Mouse (Mus musculus): Measurements from ENCODE around the gene Zdhhc11. TPM values are rescaled to one million over a fixed set of nuclear protein-coding genes. Genes with fewer than 3 reads are reported as not detected.

The Zdhhc11 gene
- not detected in 2 replicates for total RNA-seq (2014; rRNA removed)
- not detected in 2 replicates for polyA plus RNA-seq (2012; rRNA removed)

- no peaks in the 10 kb centered on the region for H3K27me3 ChIP-seq (ENCODE audit: control insufficient read depth, insufficient read depth, low read length)
- no peak within 1 kb of the TSS for H3K9ac ChIP-seq (ENCODE audit: low read depth, low read length)
- H3K4me3 ChIP-seq (ENCODE audit: insufficient read depth, low read depth, low read length): no peak within 1 kb of the TSS
- H3K79me2 ChIP-seq (ENCODE audit: control insufficient read depth, insufficient read depth, low read length): no peaks in the 10 kb centered on the region
- H3K27ac ChIP-seq (replicated peaks; ENCODE audit: insufficient read depth, low read depth, low read length): no peak within 1 kb of the TSS
- WGBS: 87% methylated on average over 5 of the region's 5 CpGs
- no peak for DNase-seq (ENCODE audit: extremely low read depth, low read depth, low spot score)
- no peaks in the 10 kb centered on the region for H3K4me1 ChIP-seq (ENCODE audit: control insufficient read depth, insufficient read depth, low read length)
- H3K36me3 ChIP-seq (ENCODE audit: control insufficient read depth, insufficient read depth, low read length): peaks cover 3% of the 10 kb centered on the region
- TF ChIP-seq POLR2A (IDR thresholded peaks at IDR 0.05; ENCODE audit: extremely low read depth, insufficient read depth, low read length) (no peak), CTCF (IDR thresholded peaks at IDR 0.05; ENCODE audit: low read depth, low read length) (no peak)
These were observed at the start of gene Zdhhc11 for GRCm38 (mm10) chr13:73963551-73963950. Gene Zdhhc11, plus strand, starts transcription at chr13:73963851.

DNA sequence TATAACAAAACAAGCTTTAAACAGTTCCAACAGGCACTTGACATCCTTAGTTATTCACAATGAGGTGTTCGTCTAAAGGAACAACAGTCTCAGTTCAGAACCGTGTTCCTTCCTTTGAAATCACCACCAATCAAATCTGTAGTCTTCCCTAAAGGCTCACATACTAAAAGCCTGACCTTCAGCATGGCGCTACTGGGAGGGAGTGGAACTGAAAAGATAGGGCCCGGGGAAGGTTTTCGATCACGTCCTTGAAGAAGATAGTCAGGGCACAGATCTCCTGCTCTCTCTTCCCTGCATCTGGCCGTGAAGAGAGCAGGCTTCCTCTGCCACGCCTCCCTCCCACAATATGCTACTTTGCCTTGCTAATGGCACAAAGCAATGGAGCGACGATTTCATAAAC lies 31.4 kb upstream of the Zdhhc11 start:
- DNase-seq (ENCODE audit: extremely low read depth, low read depth, low spot score): no peak
- WGBS: 95% methylated on average over 10 of the region's 10 CpGs
- Histone ChIP-seq H3K27me3 (ENCODE audit: control insufficient read depth, insufficient read depth, low read length) (no peaks in the 10 kb centered on the region), H3K9ac (ENCODE audit: low read depth, low read length) (no peak overlapping the region), H3K79me2 (ENCODE audit: control insufficient read depth, insufficient read depth, low read length) (no peaks in the 10 kb centered on the region), H3K4me1 (ENCODE audit: control insufficient read depth, insufficient read depth, low read length) (peaks cover 3% of the 10 kb centered on the region), H3K4me3 (ENCODE audit: insufficient read depth, low read depth, low read length) (no peak overlapping the region), H3K36me3 (ENCODE audit: control insufficient read depth, insufficient read depth, low read length) (no peaks in the 10 kb centered on the region), H3K27ac (replicated peaks; ENCODE audit: insufficient read depth, low read depth, low read length) (no peak overlapping the region)
- TF ChIP-seq CTCF (IDR thresholded peaks at IDR 0.05; ENCODE audit: low read depth, low read length) (no peak), POLR2A (IDR thresholded peaks at IDR 0.05; ENCODE audit: extremely low read depth, insufficient read depth, low read length) (no peak)

DNA sequence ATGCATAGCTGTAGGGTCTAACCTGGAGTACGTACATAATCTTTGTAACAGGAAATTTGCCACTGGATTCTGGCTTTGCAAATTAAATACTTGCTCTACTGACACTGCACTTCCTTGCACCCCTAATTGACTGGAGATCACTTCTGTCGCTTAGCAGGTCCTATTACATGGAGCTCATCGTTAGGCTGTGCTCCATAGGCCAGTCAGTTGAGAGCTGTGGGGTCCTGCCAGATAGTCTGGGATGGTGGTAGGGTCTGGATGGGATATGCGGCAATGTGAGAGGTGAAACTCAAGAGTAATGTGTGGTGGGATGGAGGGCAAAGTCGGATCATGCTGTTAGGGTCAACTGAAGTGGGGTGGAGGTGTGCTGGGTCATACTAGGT lies 26.7 kb upstream of the Zdhhc11 start:
- DNase-seq (ENCODE audit: extremely low read depth, low read depth, low spot score): no peak
- no peaks in the 10 kb centered on the region for H3K79me2 ChIP-seq (ENCODE audit: control insufficient read depth, insufficient read depth, low read length)
- H3K4me3 ChIP-seq (ENCODE audit: insufficient read depth, low read depth, low read length): peak overlapping the region; percentile 76
- H3K36me3 ChIP-seq (ENCODE audit: control insufficient read depth, insufficient read depth, low read length): peaks cover 2% of the 10 kb centered on the region; the same call in 1 of the 2 replicates
- TF ChIP-seq CTCF (IDR thresholded peaks at IDR 0.05; ENCODE audit: low read depth, low read length): no peak
- no peak for TF ChIP-seq POLR2A (IDR thresholded peaks at IDR 0.05; ENCODE audit: extremely low read depth, insufficient read depth, low read length)
- H3K27ac ChIP-seq (replicated peaks; ENCODE audit: insufficient read depth, low read depth, low read length): no peak overlapping the region
- H3K4me1 ChIP-seq (ENCODE audit: control insufficient read depth, insufficient read depth, low read length): peaks cover 6% of the 10 kb centered on the region
- 23% methylated on average over 5 of the region's 5 CpGs for WGBS
- H3K27me3 ChIP-seq (ENCODE audit: control insufficient read depth, insufficient read depth, low read length): no peaks in the 10 kb centered on the region
- H3K9ac ChIP-seq (ENCODE audit: low read depth, low read length): peak overlapping the region; percentile 52; the same call in 1 of the 2 replicates

GRCm38 (mm10) chr13:73937321-73938176 lies 26.1 kb upstream of the Zdhhc11 start, which contains the start of the genes Trip13 and Brd9:
Gene Trip13, minus strand, starts transcription at chr13:73937784.
Gene Brd9, plus strand, starts transcription at chr13:73937811.
- no peak for TF ChIP-seq CTCF (IDR thresholded peaks at IDR 0.05; ENCODE audit: low read depth, low read length)
- TF ChIP-seq POLR2A (IDR thresholded peaks at IDR 0.05; ENCODE audit: extremely low read depth, insufficient read depth, low read length): no peak
- Histone ChIP-seq H3K4me1 (ENCODE audit: control insufficient read depth, insufficient read depth, low read length) (peaks cover 6% of the 10 kb centered on the region), H3K4me3 (ENCODE audit: insufficient read depth, low read depth, low read length) (peak within 1 kb of the TSS; percentile 76), H3K79me2 (ENCODE audit: control insufficient read depth, insufficient read depth, low read length) (no peaks in the 10 kb centered on the region), H3K27me3 (ENCODE audit: control insufficient read depth, insufficient read depth, low read length) (no peaks in the 10 kb centered on the region), H3K36me3 (ENCODE audit: control insufficient read depth, insufficient read depth, low read length) (peaks cover 6% of the 10 kb centered on the region), H3K9ac (ENCODE audit: low read depth, low read length) (peak within 1 kb of the TSS; percentile 83), H3K27ac (replicated peaks; ENCODE audit: insufficient read depth, low read depth, low read length) (peak within 1 kb of the TSS; percentile 73)
- peak; percentile 70 for DNase-seq (ENCODE audit: extremely low read depth, low read depth, low spot score)
- WGBS: under 1% methylated on average over 82 of the region's 82 CpGs

DNA sequence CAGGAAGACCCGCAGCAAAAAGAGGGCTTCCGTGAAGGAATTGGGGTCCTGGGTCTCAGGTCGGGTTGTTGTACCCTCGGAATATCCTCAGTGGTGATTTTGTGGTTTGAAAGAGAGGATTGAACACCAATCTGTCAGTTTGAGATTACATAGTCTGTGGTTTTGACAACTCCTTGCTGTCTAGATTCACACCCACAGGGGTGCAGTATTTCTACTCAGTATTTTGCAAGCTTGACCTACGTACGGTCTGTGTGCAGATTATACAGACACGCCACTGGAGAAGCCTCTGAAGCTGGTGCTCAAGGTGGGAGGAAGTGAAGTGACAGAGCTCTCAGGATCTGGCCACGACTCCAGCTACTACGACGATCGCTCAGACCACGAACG lies 25.5 kb upstream of the Zdhhc11 start:
- no peak for TF ChIP-seq POLR2A (IDR thresholded peaks at IDR 0.05; ENCODE audit: extremely low read depth, insufficient read depth, low read length)
- no peak for TF ChIP-seq CTCF (IDR thresholded peaks at IDR 0.05; ENCODE audit: low read depth, low read length)
- no peak overlapping the region for H3K27ac ChIP-seq (replicated peaks; ENCODE audit: insufficient read depth, low read depth, low read length)
- 22% methylated on average over 13 of the region's 13 CpGs for WGBS
- peaks cover 6% of the 10 kb centered on the region for H3K4me1 ChIP-seq (ENCODE audit: control insufficient read depth, insufficient read depth, low read length)
- no peak for DNase-seq (ENCODE audit: extremely low read depth, low read depth, low spot score)
- peak overlapping the region; percentile 76 for H3K4me3 ChIP-seq (ENCODE audit: insufficient read depth, low read depth, low read length)
- no peaks in the 10 kb centered on the region for H3K79me2 ChIP-seq (ENCODE audit: control insufficient read depth, insufficient read depth, low read length)
- peaks cover 8% of the 10 kb centered on the region for H3K36me3 ChIP-seq (ENCODE audit: control insufficient read depth, insufficient read depth, low read length)
- peak overlapping the region; percentile 83 for H3K9ac ChIP-seq (ENCODE audit: low read depth, low read length)
- H3K27me3 ChIP-seq (ENCODE audit: control insufficient read depth, insufficient read depth, low read length): no peaks in the 10 kb centered on the region

DNA sequence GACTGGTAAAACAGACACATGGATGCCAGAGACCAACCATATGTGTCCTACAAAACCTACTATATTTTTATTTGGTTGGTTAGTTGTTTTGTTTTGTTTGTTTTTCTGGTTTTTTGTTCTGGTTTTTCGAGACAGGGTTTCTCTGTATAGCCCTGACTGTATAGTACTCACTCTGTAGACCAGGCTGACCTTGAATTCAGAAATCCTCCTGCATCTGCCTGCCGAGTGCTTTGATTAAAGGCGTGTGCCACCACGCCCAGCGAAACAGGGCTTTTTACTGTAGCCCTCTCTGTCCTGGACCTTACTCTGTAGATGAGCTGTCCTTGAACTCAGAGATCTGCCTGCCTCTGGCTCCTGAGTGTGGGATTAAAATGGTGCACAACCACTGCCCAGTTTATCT lies 24.6 kb upstream of the Zdhhc11 start:
- no peak for TF ChIP-seq CTCF (IDR thresholded peaks at IDR 0.05; ENCODE audit: low read depth, low read length)
- no peak for TF ChIP-seq POLR2A (IDR thresholded peaks at IDR 0.05; ENCODE audit: extremely low read depth, insufficient read depth, low read length)
- WGBS: 98% methylated on average over 5 of the region's 5 CpGs
- Histone ChIP-seq H3K4me1 (ENCODE audit: control insufficient read depth, insufficient read depth, low read length) (peaks cover 6% of the 10 kb centered on the region), H3K79me2 (ENCODE audit: control insufficient read depth, insufficient read depth, low read length) (no peaks in the 10 kb centered on the region), H3K9ac (ENCODE audit: low read depth, low read length) (no peak overlapping the region), H3K36me3 (ENCODE audit: control insufficient read depth, insufficient read depth, low read length) (peaks cover 8% of the 10 kb centered on the region), H3K27ac (replicated peaks; ENCODE audit: insufficient read depth, low read depth, low read length) (no peak overlapping the region), H3K27me3 (ENCODE audit: control insufficient read depth, insufficient read depth, low read length) (no peaks in the 10 kb centered on the region), H3K4me3 (ENCODE audit: insufficient read depth, low read depth, low read length) (no peak overlapping the region)
- no peak for DNase-seq (ENCODE audit: extremely low read depth, low read depth, low spot score)

All from liver, adult 2 months (tissue).